Mouse (Mus musculus) CD8-positive naive resting alpha-beta T cell, adult 57 days (primary cell): Measurements from ENCODE around the gene Tmem178. TPM values are rescaled to one million over a fixed set of nuclear protein-coding genes. Genes with fewer than 3 reads are reported as not detected.

Source experiments
- total RNA-seq: library from RNA; stranded (reverse); gene quantifications from one replicate; pipeline ENCODE4 v1.2.4, GENCODE M21; 2023

Tmem178 gene
- not detected for total RNA-seq

DNA sequence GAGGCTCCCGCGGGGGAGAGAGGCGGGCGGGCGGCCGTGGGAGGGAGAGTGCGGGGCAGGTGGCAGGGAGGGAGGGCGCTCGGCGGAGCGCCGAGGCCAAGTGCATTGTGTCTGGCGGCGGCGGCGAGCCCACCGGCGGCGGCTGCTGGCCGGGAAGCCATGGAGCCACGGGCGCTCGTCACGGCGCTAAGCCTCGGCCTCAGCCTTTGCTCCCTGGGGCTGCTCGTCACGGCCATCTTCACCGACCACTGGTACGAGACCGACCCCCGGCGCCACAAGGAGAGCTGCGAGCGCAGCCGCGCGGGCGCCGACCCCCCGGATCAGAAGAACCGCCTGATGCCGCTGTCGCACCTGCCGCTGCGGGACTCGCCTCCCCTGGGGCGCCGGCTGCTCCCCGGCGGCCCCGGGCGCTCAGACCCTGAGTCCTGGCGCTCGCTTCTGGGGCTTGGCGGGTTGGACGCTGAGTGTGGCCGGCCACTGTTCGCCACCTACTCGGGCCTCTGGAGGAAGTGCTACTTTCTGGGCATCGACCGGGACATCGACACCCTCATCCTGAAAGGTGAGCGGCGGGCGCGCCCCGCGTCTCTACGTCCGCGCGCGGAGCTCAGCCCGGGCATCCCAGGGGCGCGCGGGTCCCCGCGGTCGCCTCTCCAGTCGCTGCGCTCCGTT, at the start of gene Tmem178:
Tmem178 (plus strand) TSS at position 103 of the 669 bp plus-strand sequence.

Other genes with a start within 250 kb of the Tmem178 start
- gene Map4k3, start 216.1 kb upstream of the Tmem178 start, total RNA-seq, result 16.3 TPM
- 13.6 TPM for gene Thumpd2, start 120.5 kb downstream of the Tmem178 start, total RNA-seq